Mouse (Mus musculus) layer of hippocampus, adult 8-10 months (tissue): ENCODE data around the gene Nfatc4. TPM values are rescaled to one million over a fixed set of nuclear protein-coding genes. Genes with fewer than 3 reads are reported as not detected.

Source experiments
- DNase-seq, 2 experiments: peaks; one replicate each; pipeline ENCODE4 v3.0.0; 2022; ENCODE audit warnings: low spot score in 2 of 2
- total RNA-seq, 4 experiments: library from RNA; stranded (reverse); gene quantifications; 2 replicates each; pipeline ENCODE4 v1.2.4; 2022

The Nfatc4 gene
- total RNA-seq, 4 experiments from 2014 or later, result 1.4 to 2.0 (median 1.7) TPM

- DNase-seq, result no peak
Observed at GRCm38 (mm10) chr14:55820576-55820975, 2.4 kb upstream of the Nfatc4 start.

- peak in 1 of 2 experiments; percentile 45 for DNase-seq
Observed at GRCm38 (mm10) chr14:55822435-55822990, 431 bp upstream of the Nfatc4 start.

DNA sequence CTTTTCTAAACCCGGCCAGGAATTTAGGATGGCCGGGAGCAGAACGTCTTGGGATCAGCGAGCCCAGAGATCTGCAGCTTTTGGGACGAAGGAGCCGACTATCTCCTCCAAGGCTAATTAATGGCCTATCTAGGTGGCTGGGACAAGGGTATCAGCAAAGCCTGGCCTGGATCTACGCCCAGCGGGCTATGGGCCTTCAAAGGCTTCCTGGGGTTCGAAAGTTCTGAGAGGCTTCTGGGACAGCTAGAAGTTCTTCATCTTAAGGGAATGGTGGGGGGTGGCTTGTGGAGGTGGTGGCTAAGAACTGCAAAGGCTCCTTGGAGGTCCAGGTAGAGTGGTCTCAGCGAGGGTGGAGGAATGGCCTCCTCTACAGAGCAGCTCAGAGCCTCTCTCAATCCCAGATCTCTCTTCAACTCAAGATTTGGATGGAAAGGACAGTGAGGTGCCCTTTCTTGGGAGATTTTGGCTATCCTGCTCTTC is 1.1 kb downstream of the Nfatc4 start:
- no peak for DNase-seq

DNA sequence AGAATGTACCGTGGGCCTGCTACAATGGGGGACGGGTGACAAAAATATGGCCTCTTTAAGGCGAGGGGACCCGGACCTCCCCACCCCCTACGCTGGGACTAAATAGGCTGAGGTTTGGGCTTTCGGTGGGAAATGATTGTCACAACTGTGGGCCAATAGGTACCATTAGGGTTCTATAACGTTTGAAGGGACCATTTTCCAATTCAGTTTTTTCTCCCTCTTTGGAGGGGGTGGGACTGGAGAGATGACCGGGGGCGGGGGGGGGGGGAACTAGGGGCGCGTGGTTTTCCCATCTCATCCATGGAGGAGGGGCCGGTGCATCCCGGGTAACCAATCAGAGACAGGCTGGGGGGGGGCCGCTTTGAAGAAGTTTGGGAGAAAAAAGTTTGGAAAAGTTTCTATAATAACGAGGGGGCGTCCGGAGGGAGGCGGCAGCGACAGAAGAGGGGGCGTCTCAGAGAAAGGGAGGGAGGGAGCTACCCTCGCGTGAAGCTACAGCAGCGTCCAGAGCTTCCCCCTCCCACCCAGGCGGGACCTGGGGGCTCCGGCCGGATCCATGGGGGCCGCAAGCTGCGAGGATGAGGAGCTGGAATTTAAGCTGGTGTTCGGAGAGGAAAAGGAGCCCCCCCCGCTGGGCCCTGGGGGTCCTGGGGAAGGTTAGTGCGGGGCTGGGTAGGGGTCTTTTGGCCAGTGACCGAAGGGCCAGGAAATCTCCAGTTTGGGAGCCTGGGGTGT is 1.7 kb downstream of the Nfatc4 start:
- no peak for DNase-seq

DNA sequence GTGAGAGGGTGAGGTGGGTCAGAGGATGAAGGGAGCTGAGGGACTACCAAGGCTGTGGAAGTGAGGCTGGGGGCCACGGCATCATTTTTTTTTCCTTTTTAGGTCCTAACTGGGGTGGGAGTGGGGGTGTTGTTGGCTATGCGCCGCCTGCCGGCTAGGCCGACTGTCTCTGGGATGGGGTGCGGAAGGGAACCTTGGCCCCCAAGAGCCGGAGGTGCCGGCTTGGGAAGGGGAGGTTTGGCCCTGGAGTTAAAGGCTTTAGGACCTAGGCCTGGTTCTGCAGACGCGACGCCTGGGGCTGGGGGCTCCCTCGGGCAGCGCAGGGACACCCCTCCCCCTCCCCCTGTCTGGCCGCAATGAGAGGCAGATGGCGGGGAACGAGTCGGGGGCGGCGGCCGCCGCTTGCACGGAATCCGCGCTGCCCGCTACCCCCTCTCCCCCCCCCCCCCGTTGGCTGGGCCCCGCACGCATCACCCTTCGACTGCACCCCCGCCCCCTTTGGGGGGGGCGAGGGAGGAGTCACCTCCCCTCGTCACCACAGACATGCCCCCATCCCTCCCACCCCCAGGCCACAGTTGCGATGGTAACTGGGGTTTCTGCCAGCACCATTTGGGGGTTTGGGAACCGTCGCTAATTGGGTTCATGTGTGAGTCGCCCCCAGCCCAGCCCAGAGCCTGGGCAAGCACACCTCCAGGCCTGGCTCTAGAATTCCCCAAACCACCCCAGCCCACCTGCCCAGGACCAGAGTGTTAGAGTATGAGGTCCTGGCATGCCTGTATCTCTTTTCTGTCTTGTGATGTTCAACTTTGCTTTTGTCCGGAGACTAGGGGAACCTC is 2.5 kb downstream of the Nfatc4 start:
- DNase-seq, result no peak

DNA sequence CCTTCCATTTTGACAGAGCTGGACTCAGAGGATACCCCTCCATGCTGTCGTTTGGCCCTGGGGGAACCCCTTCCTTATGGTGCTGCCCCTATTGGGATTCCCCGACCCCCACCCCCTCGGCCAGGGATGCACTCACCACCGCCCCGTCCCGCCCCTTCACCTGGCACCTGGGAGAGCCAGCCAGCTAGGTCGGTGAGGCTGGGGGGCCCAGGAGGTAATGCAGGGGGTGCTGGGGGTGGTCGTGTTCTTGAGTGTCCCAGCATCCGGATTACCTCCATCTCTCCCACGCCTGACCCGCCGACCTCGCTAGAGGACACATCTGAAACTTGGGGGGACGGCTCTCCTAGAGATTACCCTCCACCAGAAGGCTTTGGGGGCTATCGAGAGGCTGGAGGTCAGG is 3.2 kb downstream of the Nfatc4 start:
- no peak for DNase-seq

DNA sequence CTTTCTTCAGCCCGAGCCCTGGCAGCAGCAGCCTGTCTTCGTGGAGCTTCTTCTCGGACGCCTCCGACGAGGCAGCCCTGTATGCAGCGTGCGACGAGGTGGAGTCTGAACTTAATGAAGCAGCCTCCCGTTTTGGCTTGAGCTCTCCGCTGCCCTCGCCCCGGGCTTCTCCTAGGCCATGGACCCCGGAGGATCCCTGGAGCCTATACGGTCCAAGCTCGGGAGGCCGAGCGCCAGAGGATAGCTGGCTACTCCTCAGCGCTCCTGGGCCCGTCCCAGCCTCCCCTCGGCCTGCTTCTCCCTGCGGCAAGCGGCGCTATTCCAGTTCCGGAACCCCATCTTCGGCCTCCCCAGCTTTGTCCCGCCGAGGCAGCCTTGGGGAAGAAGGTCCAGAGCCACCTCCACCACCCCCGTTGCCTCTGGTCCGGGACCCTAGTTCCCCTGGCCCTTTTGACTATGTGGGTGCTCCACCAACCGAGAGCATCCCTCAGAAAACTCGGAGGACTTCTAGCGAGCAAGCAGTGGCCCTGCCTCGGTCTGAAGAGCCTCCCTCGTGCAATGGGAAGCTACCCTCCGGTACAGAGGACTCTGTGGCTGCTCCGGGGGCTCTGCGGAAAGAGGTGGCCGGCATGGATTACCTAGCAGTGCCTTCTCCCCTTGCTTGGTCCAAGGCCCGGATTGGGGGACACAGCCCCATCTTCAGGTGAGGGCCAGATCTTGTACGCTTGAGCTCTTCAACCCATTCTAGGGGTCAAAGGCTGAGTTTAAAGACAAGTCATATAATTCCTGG is 3.8 kb downstream of the Nfatc4 start:
- no peak for DNase-seq

- no peak for DNase-seq
Observed at GRCm38 (mm10) chr14:55828716-55829263, 5.8 kb downstream of the Nfatc4 start.

DNA sequence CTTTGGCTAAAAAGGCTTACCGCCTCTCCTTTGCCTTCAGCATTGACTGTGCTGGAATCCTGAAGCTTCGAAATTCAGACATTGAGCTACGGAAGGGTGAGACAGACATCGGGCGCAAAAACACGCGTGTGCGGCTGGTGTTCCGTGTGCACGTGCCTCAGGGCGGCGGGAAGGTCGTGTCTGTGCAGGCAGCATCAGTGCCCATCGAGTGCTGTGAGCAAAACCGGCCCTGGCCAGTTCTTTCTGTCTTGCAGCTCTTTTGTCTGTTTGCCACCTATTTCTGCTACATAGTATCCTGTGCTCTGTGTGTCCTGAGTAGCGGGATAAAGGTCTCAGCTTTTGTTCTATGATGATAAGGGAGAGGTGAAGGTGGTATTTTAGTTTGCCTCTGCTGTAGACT is 6.9 kb downstream of the Nfatc4 start:
- DNase-seq, result no peak

- no peak for DNase-seq
Observed at GRCm38 (mm10) chr14:55830331-55830730, 7.4 kb downstream of the Nfatc4 start.

DNA sequence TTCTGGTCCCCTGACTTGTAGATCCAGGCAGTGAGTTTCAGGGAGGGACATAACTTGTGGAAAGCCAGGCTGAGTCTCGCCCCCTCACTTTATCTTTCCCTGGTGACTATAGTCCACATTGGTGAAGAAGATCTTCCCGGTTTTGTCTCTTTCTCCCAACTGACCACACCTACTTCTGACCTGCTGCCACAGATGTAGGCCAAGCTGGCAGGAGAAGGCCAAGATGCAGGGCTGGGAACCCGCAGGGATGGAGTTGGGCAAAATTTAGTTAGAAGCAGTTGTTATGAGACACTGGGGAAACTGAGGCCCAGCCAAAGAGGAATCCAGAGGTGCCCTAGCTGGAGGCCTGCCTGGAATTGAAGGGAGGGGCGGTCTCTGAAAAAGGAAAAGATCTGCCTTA is 10.2 kb downstream of the Nfatc4 start:
- DNase-seq, result no peak

GRCm38 (mm10) chr14:55834808-55835533 is 12.0 kb downstream of the Nfatc4 start:
- DNase-seq, result no peak

DNA sequence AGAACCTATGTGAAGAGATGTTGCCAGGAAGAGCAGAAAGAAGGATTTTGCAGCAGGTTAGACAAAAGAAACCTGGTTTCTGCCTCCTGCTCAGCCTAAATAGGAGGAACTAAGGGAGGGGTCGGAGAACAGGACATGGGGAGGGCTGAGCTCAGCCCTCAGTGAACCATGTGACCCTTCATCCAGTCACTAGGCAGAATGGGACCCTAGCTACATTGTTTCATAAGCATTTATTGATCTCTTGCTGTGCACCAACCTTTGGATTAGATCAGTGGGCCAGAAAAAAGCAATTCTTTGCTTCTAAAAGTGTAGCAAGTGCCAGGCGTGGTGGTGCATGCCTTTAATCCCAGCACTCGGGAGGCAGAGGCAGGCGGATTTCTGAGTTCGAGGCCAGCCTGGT is 15.4 kb downstream of the Nfatc4 start:
- no peak for DNase-seq

GRCm38 (mm10) chr14:55838740-55839139 is 15.8 kb downstream of the Nfatc4 start:
- DNase-seq, result no peak

GRCm38 (mm10) chr14:55840853-55841366 is 18.0 kb downstream of the Nfatc4 start:
- DNase-seq, result no peak

DNA sequence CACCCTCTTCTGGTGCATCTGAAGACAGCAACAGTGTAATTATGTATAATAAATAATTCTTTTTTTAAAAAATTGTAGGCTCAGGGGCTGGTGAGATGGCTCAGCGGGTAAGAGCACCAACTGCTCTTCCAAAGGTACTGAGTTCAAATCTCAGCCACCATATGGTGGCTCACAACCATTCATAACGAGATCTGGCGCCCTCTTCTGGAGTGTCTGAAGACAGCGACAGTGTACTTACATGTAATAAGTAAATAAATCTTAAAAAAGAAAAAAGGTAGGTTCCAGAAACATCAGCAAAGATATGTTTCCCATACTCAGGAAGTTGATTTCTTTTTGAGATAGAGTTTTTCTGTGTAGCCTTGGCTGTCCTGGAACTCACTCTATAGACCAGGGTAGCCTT is 19.9 kb downstream of the Nfatc4 start:
- DNase-seq, result no peak

DNA sequence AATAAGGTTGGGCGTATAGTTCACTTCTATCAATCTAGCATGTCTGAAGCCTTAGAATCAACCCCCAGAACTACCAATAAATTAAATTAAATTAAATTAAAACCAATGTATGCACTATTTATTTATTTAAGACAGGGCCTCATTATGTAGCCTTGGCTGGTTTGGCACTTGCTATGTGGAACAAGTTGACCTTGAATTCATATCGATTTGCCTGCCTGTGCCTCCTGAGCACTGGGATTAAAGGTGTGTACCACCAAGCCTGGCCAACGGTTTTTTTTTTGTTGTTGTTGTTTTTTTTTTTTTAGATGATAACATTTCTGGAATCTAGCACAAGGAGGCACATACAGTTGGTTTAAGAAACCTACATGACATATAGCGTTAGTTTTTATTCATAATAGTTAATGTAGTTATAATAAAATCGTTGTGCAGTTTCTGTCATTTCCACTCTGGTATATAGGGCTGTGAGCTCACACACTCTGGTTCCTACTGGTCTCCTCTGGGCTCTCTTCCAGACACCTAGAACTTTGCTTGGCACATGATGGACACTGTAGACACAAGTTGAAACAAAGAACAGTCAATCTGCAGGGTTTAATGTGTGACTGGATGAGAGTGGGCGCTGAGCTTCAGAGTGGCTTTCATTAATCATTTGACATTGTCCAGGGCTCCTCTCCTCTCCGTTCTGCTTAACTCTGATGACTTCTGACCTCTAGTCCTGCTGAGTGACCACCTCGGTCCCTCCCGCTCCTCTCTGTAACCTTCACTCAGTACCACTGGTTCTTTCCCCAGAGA is 22.8 kb downstream of the Nfatc4 start:
- no peak for DNase-seq

DNA sequence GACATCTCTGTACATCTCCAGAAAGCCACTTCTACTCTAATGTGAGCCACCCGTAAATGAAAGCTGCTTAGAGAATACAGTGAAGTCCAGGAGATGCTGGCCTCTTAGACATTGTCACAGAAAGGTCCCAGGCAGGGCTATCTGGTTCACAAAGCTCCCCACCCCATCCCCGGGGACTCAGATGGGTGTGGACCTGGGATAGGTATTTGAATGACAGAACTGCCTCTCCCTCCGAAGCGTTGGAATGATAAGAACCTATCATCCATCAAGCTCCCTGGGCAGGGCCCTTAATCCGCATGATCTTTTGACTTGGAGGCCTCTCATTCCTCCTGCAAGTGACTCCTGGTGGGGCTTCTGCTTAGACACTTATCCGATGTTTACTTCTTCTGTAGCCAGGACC is 27.9 kb downstream of the Nfatc4 start:
- DNase-seq, result no peak
